Comparison of ENCODE assay signal across 13 mouse cellular contexts in genomic region chr19:38348271-38349012, GRCm38 (mm10). TPM values are rescaled to one million over a fixed set of nuclear protein-coding genes. Genes with fewer than 3 reads are reported as not detected.
DNase-seq lines count a peak whose midpoint lies in the region; ATAC-seq and TF ChIP-seq lines count a peak whose summit lies in the region.
"Had no signal": no experiment of that assay in that cellular context is flagged by ENCODE, and none has a peak within 500 bp of the region (broad histone marks: within the 10 kb centered on the region; RNA-seq: fewer than 3 reads in every experiment).

No protein-coding gene starts in this region.

- no peak overlapping the region for H3K9ac ChIP-seq in hindbrain, embryonic 15.5 days
- no peak overlapping the region for H3K9ac ChIP-seq in lung, postnatal 0 days (replicated peaks; ENCODE audit: low read depth)

- peak overlapping the region; percentile 24; the same call in 1 of the 2 replicates for H3K4me2 ChIP-seq in hindbrain, embryonic 15.5 days
- no peak overlapping the region for H3K4me2 ChIP-seq in lung, postnatal 0 days (replicated peaks; ENCODE audit: low read depth, low read length)

- TF ChIP-seq CTCF in brain, embryonic 14.5 days (IDR thresholded peaks at IDR 0.05; ENCODE audit: borderline replicate concordance, extremely low read depth, insufficient read depth, insufficient read length): no peak
- TF ChIP-seq CTCF in lung, postnatal 0 days (IDR thresholded peaks at IDR 0.05): no peak

- H3K4me3 ChIP-seq in hindbrain, embryonic 15.5 days: peak overlapping the region; percentile 14
- H3K4me3 ChIP-seq in lung, postnatal 0 days (ENCODE audit: low read depth, low read length): no peak overlapping the region
- H3K4me3 ChIP-seq: embryonic facial prominence, embryonic 10.5 days had no signal

- ATAC-seq in hindbrain, embryonic 15.5 days (ENCODE audit: low FRiP score, low read depth): peak; percentile 75
- no peak for ATAC-seq in lung, postnatal 0 days

- WGBS in hindbrain, embryonic 15.5 days: 25% methylated on average over 13 of the region's 13 CpGs
- 40% methylated on average over 13 of the region's 13 CpGs for WGBS in lung, postnatal 0 days

- H3K27me3 ChIP-seq in hindbrain, embryonic 15.5 days: no peaks in the 10 kb centered on the region
- H3K27me3 ChIP-seq in lung, postnatal 0 days (replicated peaks; ENCODE audit: insufficient read depth, low read length): no peaks in the 10 kb centered on the region
- H3K27me3 ChIP-seq: CH12.LX had no signal

- no peaks in the 10 kb centered on the region for H3K36me3 ChIP-seq in hindbrain, embryonic 15.5 days
- no peaks in the 10 kb centered on the region for H3K36me3 ChIP-seq in lung, postnatal 0 days (ENCODE audit: insufficient read depth, low read length)
- H3K36me3 ChIP-seq: embryonic facial prominence, embryonic 10.5 days had no signal

- H3K4me1 ChIP-seq in hindbrain, embryonic 15.5 days (replicated peaks): peaks cover 10% of the 10 kb centered on the region
- H3K4me1 ChIP-seq in lung, postnatal 0 days (ENCODE audit: insufficient read depth, low read depth, low read length): no peaks in the 10 kb centered on the region

- no peak for TF ChIP-seq EP300 in lung, postnatal 0 days (IDR thresholded peaks at IDR 0.05)

- no peaks in the 10 kb centered on the region for H3K9me3 ChIP-seq in hindbrain, embryonic 15.5 days
- no peaks in the 10 kb centered on the region for H3K9me3 ChIP-seq in lung, postnatal 0 days (ENCODE audit: low read length)

- TF ChIP-seq POLR2A in brain, embryonic 14.5 days (IDR thresholded peaks at IDR 0.05; ENCODE audit: borderline replicate concordance, extremely low read depth, insufficient read depth, insufficient read length, poor library complexity, severe bottlenecking): no peak

- H3K27ac ChIP-seq in hindbrain, embryonic 15.5 days (replicated peaks): peak overlapping the region; percentile 46
- H3K27ac ChIP-seq in lung, postnatal 0 days (ENCODE audit: low read length): no peak overlapping the region
- H3K27ac ChIP-seq: embryonic facial prominence, embryonic 10.5 days had no signal

- DNase-seq in ES-CJ7 (ENCODE audit: low read depth, low spot score): peak; percentile 99
- peak; percentile 76 for DNase-seq in brain, embryonic 14.5 days (ENCODE audit: low read depth)
- peak; percentile 50 to 67 for DNase-seq in kidney, postnatal 36 days
- DNase-seq in lung, postnatal 0 days (ENCODE audit: low spot score): no peak
- DNase-seq in right cerebral cortex, adult 18-20 months: no peak
- no peak for DNase-seq in ovary, postnatal 36 days (ENCODE audit: low spot score)
- no peak for DNase-seq in frontal cortex, postnatal 14 days (ENCODE audit: low spot score in 2 of 2)
- DNase-seq: adrenal gland, adult 2 months; heart, adult 18-20 months; layer of hippocampus, postnatal 36 days had no signal

RNA-seq across cellular contexts. Expression of gene Slc35g1, which starts 47.3 kb away (rescaled TPM):
- 1.6 and 2.1 TPM in 2 replicates for polyA plus RNA-seq in brain, embryonic 14.5 days (2012; rRNA removed)
- 1.1 TPM in 2 replicates for polyA plus RNA-seq in hindbrain, embryonic 15.5 days (2015; fragmentation: Nextera tagmentation; extraction: Ambion mirVana)
- 2.3 and 3.2 TPM in 2 replicates for polyA plus RNA-seq in lung, postnatal 0 days (2015; fragmentation: Nextera tagmentation; extraction: Ambion mirVana)

Comparison
In these comparisons a context has a peak if more than half of its experiments do, and no peak if none do; other contexts are left out.
1. DNase-seq: peak in ES-CJ7 (single experiment), brain, embryonic 14.5 days (single experiment) and kidney, postnatal 36 days (2 of 2); none in lung, postnatal 0 days (single experiment), right cerebral cortex, adult 18-20 months (single experiment), ovary, postnatal 36 days (single experiment) and frontal cortex, postnatal 14 days (0 of 2).